Mouse (Mus musculus): Measurements from ENCODE around the gene Vav2.

Gene Vav2

DNA sequence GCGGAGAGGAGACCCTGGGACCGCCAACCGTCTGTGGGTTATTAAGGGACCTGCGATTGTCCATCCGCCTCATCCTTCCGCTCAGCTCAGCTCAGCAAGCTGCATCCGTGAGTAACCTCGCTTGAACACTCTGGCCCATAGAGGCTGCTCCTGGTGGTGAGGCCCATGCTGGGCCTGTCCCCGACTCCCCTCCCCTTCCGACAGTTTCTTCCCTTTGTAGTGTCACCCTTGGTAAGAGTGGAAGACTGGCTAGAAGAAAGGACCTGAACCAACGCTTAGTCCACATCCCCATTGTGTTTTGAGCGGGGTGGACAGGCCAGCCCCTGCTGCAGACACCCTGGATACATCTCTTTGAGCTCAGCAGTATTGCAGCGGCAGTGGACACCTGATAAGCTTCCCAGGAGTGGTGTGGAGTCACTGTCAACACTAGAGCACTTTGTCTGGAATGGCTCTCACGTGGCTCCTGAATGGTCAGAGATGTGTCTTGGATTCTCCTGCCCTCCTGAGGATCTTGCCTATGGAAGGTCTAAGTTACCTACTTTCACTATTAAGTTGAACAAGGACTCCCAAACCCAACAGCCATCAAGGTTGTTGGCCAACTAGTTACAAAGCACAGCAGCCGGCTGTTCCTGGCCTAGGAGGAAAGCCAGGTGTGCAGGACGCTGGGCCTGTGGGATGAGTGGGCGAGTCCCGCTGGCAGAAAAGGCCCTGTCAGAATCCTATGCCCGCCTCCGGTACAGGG is 16.0 kb upstream of the Vav2 start:
- ATAC-seq (ENCODE audit: insufficient number of reproducible peaks, low FRiP score, low TSS enrichment) = peak; percentile 16; the same call in 1 of the 2 replicates

DNA sequence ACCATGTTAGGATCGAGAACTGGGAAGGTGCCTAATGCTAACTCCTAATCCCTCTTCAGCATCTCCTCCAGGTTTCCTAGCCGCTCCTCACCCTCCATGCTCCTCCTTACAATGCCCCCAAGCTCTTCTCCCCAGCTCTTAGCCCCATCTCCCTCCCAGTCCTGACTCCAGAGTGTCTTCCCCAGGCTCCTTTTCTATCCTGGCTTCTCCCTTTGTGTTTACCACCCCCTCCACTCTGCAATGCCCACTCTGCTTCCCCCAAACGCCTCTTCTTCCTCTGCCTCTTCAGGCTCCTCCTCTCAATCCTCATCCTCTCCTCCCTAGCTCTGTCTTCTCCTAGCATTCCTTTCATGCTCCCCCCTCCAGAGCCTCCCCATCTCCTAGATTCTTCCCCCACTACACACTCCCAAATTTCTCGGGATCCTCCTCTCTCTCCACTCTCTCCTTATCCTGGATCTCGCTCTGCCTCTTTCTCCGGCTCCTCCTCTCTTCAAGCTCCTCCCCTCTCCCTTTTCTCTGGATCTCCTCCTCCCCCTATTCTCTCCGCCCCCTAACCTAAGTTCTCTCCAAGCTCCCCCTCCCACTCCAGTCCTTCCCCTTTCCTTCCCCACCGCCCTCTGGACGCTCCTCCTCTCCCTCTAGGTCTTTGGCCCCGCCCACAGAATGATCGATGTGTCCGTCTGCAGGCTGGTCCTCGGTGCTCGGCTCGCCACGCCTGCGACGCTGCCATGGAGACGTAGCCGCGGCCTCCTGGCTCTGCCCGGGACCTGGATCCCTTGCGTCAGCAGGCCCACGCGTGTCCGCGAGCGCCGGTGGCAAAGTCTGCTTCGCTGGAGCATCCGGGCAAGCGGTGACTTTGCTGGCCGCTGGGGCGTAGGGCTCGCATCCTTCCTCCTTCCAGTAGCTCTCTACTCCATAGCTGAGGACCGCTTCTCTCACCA is 15.2 kb upstream of the Vav2 start, which contains the start of gene Brd3os:
Gene Brd3os, plus strand, starts transcription at position 558 of the 941 bp plus-strand sequence.
- ATAC-seq (ENCODE audit: insufficient number of reproducible peaks, low FRiP score, low TSS enrichment) = peak; percentile 93

DNA sequence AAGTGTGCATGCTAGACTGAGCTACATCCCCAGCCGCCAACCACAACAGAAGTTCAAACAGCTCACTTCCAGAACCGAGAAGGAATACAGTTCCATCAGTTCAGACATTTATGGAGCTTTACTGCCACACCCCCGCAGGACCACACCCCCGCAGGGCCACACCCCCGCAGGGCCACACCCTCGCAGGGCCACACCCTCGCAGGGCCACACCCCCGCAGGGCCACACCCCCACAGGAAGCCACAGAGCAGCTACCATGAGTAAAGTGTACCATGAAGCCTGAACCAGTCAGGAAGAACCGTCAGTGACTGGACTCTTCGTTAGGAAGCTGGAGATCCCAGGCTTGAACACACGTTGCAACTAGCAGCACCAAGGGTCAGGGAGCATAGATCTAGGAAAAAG is 11.4 kb upstream of the Vav2 start:
- ATAC-seq (ENCODE audit: insufficient number of reproducible peaks, low FRiP score, low TSS enrichment) = no peak

DNA sequence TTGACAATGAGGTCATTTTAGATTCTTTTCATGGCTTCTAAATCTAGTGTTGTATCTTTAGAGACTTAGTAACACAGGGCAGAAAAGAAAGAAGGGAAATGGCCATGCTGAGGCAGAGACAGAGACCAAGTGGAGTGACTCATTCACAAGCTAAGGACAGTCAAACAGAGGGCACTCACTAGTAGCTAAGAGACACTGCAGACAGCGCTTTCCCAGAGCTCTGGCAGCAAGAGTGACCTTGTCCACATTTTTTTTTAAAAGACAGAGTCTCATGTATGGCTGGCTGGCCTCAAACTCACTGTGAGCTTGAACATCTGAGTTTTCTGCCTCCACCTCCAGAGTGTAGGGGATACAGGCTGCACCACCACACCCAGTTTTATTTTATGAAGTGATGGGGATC is 11.0 kb upstream of the Vav2 start:
- ATAC-seq (ENCODE audit: insufficient number of reproducible peaks, low FRiP score, low TSS enrichment) = no peak

DNA sequence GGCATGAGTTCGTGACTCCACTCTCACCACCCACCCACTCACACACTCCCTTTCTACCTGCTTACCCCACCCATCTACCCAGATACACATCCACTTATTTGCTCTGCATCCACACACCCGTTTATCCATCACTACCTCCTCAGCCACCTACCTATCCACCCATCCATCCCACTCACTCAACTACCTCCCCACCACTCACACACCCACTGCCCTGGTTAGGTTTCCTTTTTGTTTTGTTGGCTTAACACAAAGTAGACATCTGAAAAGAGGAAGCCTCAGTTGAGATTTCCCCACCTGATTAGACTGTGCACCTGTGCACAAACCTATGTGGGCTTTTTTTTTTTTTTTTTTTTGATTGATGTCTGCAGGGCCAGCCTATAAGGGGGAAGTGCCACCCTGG is 5.8 kb upstream of the Vav2 start:
- no peak for ATAC-seq (ENCODE audit: insufficient number of reproducible peaks, low FRiP score, low TSS enrichment)

DNA sequence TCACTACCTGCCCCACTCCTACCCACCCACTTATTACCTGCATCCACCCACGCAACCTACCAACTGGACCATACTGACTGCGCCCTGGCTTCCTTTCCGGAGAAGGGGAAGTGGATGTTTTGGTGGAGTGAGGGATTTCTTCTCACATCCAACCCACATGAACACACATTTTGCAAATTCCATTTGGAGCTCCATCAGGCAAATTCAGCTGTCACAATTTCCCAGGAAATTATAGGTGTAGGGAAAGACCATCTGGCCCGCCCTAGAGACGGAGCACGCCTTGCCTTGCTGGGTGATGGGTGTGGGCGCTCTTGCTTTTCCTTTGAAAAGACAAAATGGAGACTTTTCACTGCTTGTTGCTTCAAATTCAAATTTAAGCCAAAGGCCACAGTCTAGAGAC is 3.8 kb upstream of the Vav2 start:
- no peak for ATAC-seq (ENCODE audit: insufficient number of reproducible peaks, low FRiP score, low TSS enrichment)

DNA sequence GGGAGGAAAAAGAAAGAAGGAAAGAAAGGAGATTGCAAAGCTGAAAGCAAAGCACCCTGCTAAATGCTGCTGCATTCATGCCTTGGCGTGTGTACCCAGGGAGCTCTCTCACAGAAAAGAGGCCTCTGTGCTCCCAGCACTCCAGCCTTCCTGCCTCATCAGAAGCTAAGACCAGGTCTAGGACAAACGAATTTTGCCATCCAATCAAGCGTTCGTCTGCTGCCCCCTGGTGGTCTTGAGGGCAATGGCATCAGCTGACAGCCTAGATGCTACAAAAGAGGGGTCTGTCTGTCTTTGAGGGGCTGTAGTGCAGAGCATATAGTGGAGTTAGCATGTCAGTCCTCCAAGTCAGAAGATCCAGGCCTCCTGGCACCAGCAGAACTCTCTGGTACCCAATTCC is 1.2 kb upstream of the Vav2 start:
- peak; percentile 50; the same call in 1 of the 2 replicates for ATAC-seq (ENCODE audit: insufficient number of reproducible peaks, low FRiP score, low TSS enrichment)

DNA sequence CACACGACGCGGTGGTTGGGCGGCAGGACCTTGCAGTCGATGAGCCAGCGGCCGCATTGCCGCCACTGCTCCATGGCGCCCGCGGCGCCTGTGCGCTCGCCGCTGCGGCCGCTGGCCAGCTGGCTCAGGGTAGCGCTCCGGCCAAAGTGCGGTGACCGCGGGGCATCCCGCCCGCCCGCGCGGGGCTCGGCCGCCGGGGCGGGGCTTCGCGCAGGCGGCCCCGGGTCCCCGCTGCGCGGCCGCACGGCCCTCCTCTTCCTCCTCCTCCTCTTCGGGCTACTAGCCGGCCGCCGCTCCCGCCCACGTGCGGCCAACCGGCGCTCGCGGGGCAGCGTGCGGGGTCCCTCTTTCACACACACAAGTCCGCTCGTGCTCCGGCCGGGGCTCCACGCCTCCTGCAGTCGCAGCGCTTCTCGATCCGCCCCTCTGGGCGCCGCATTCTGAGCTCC is 403 bp downstream of the Vav2 start:
- no peak for ATAC-seq (ENCODE audit: insufficient number of reproducible peaks, low FRiP score, low TSS enrichment)

DNA sequence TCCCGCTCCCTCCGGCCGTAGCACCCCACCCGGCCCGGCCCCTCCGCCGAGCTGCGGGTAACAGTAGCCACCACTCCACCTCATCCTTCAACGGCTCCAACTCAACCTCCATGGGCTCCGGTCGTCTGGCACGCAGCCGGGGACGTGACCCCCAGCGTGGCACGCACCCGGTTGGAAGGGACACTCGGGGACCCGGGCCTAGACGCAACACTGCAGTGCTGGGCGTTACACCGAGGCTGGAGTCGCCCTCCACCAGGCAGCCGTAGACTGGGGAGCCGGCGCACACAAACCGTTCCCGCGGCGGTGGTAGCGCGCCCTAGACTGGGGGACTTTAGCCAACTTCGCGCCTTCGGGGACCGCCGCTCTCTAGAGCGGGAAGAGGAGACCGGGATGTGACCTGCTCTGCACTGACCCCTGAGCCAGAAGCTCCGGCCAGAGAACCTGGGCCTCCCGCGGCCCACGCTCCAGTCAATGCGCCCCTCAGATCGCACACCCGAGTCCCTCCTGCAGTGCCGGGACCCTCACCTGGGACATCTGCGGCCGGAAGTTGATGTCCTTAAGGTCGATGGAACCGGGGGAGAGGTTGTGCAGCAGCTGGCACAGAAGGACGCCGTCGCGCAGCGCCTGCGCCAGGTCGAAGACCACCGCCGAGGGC is 955 bp downstream of the Vav2 start:
- no peak for ATAC-seq (ENCODE audit: insufficient number of reproducible peaks, low FRiP score, low TSS enrichment)

DNA sequence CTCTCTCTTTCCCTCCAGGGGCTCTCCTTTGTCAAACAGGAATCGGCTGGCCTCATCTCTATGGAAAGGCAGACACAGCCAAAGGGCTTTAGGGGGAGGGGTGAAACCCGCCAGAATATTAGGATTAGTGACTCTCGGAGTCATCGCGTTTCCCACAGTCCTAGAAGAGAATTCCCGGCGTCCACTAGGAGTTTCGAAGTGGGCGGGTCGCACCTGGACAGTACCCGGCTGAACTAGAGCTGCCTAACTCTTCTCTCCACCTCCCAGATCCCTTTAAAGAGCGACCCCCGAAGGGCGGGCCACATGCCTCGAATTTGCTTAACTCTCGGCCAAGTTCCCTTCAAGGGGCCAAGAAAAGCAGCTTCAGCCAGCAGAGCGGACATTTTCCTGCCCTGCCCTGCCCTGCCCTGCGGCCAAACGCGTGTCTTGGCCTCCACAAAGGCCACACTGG is 1.6 kb downstream of the Vav2 start:
- ATAC-seq (ENCODE audit: insufficient number of reproducible peaks, low FRiP score, low TSS enrichment) = no peak

DNA sequence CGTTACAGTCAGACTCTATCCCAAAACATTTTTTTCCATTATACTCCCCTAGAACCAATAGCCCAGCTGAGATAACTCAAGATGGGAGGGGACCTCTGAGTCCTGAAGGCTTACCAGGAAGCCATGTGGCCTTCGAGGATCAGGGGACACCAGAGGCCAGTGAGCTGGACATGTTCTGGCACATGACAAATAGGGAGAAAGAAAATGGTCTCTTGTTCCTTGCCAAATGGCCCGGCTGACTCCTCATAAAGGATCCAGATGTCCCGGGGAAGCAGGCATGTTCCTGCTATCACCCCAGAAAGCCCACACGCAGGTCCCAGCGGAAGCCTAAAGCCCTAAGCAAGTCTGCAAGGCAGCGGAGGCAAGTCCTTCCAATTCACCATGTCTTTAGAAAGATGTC is 3.2 kb downstream of the Vav2 start:
- no peak for ATAC-seq (ENCODE audit: insufficient number of reproducible peaks, low FRiP score, low TSS enrichment)

DNA sequence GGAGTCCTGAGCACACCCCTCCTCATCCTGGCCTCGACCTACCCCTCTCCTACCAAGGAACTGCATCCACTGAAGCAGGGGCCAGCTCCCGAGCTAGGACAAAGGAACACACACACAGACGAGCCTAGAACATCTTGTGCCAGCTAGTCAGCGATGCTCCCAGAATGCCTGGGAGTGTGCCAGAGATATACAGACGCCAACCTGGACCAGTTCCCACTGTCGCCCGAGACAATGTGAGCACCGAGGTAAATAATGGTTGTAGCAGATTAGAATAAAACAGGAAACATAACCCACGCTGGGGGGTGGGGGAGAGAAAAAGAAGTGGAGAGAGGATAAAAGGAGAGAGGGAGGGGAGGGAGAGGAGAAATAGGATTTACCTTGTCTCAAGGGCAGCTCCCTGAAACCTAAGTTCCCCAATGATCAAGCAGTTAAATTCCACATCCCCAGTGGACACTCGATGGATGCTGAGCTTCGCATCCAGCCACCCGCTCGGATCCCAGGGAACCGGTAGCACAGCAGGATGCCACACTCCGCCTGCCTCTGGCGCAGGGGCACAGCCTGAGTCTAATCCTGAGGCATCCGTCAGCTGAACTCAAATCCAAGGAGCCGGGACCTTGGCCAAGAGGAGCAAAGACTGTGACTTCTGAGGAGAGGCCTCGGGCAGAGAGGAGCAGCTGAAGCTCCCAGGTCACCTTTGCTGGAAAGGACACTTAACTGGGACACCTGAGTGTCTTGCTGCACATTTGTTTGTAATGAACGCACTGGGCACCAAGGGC is 5.4 kb downstream of the Vav2 start:
- no peak for ATAC-seq (ENCODE audit: insufficient number of reproducible peaks, low FRiP score, low TSS enrichment)

DNA sequence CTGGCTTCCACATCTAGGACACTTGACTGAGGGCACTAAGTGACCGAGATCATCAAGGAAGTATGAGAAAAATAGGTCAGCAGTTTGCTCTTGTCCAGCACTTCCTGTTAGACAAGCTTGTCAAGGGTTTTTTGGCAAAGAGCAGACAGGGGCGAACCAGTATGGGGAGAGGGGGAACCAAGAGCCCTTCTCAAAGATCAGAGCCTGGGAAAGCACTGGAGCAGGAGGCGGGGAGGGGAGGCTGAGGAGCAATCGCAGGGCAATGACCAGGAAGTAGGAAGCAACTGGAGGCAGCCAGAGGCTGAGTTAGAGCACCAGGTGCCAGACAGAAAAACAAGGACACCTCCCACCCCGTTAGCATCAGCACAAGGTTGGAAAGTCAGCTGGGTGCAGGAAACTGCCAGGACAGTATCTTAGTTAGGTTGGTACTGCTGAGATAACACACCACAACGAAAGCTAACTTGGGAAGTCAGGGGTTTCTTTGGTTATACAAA is 8.2 kb downstream of the Vav2 start:
- no peak for ATAC-seq (ENCODE audit: insufficient number of reproducible peaks, low FRiP score, low TSS enrichment)

DNA sequence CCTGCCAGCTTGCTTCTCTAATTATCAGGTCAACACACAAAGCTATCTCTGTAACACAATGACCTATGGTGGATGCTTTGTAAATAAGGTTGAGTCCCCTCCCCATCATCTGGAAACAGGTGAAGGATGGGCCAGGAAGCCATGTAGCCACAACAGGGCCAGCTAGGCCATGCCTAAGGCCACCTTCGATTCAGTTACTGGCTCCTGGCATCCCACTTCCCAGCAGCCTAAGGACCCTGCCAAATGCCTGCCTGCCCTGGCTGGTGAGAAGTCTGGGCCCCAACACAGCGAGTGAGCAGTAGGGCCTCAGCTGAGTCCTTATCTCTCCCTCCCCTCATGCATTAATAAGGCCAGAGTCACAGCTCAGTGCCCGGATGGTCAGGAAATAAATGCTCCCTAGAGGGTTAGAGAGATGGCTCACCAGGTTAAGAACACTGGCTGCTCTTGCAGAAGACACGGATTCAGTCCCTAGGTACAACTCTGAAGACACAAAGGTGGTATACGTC is 9.1 kb downstream of the Vav2 start:
- ATAC-seq (ENCODE audit: insufficient number of reproducible peaks, low FRiP score, low TSS enrichment) = no peak

DNA sequence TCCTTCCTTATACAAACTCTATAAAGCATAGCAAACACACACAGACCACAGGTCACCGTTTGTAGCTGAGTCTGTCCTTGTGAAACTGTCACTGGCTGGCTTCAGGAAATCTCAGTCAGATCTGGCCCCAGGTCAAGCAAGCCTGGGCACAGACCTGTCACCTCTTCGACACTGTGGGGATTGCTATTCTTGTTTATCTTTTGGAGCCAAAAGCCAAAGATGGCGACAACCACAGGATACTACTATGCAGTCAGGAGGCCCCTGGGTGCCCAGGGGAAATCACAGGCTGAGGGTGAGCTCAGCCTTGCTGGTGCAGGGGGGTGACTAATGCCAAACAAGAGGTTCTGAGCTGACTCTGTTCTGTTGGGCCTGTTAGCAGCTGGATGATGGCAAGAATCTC is 10.4 kb downstream of the Vav2 start:
- ATAC-seq (ENCODE audit: insufficient number of reproducible peaks, low FRiP score, low TSS enrichment) = no peak

DNA sequence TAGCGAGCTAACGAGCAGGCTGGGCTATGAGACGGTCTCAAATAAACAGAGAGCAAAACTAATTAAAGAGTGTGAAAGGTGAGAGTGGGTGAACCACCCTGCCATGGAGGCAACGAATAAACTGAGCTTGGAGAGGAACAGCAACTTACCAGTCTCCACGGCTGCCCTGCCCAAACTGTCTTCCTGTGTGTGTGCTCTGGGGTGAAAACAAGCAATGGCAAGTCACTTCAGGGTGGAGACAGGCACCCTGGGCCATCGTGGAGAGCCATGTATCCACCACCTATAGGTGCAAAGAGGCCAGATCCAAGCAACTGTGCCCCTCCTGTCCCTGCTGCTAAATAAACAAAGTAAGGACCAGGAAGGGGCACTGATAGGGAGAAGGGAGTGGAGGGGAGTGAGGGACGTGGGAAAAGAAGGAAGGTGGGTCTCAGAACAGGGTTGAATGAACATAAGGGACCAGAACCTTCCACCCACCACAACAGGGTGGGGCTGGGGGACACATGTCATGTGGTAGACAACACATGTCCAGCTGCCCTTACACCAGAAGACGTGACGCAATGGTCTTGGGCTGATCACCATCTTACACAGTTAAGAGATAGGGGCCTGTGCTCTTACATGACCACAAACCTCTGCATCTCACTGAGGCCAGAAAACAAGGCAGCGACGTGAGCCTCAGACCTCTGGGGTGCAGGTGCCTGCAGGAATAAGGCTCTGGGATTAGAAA is 11.6 kb downstream of the Vav2 start:
- no peak for ATAC-seq (ENCODE audit: insufficient number of reproducible peaks, low FRiP score, low TSS enrichment)

DNA sequence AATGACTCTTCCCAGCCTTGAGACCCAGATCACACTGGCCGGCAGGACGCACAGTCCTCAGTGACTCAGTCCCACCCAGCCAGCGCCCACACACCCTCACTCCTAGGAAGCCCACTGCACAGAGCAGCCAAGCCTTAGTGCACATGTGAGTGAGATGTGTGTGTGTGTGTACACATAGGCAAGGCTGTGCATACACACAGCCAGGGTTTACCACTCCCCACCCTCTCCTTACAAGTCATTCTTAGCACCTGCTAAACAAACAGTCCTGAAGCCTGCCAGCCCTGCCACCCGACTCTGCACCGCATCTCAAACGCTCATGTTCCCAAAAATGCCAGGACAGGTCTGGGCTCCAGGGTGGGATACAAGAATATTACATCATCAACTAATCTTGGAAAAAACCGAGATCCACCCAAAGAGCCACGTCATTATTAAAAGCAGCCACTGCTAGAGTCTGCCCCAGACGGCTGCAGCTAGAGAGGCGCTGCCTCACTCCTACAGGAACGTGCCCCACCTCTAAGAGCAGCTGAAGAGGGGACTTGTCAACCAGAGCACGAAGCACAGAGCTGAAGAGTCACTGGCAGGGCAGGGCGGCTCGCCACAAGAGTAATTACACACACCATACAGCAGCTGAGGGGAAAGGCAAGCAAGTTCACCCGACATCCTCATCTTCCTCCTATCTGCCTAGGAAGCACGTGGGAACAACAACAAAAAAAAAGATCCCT is 12.7 kb downstream of the Vav2 start:
- ATAC-seq (ENCODE audit: insufficient number of reproducible peaks, low FRiP score, low TSS enrichment) = no peak

DNA sequence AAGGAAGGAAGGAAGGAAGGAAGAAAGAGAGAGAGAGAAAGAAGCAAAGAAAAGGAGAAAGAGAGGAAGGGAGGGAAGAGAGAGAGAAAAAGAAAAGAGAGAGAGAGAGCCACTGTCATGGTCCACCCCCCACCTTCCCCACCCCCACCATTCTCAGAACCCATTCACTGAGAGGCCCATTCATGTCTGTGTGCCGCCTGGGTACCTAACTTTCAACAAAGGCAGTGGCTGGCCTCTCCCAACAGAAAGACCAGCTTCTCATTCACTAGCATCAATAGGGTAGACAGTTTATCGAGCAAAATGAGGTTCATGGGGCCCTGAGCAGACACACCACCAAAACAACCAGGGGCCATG is 13.3 kb downstream of the Vav2 start:
- no peak for ATAC-seq (ENCODE audit: insufficient number of reproducible peaks, low FRiP score, low TSS enrichment)
